18 mouse cellular contexts compared by ENCODE assay signal in the genomic region with DNA sequence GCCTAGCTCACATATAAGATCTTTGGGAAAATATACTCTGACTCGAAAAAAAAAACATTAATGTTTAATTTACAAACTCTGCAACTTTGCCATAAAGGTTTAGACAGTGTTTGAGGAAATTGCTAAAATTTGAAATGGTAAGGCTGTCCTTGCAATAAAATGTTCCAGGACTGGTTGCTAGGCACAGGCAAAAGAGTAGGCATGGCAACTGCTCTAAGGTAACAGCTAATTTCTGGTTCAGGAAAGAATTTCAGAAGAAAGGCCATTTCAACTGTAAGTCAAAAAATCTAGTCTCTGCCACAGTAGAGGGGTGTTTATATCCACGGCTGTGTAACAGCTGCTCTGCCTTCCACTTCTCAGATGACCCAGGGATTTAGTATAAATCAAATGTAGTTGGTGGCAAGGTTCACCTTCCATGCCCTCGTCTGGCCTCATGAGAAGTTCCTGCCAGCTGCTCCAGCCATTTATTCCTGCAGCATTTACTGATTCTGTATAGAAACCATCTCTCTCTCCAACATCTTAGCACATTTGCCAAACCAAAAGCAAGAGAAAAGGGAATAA.
DNase-seq lines count a peak whose midpoint lies in the region; ATAC-seq and TF ChIP-seq lines count a peak whose summit lies in the region.
"Had no signal": no experiment of that assay in that cellular context is flagged by ENCODE, and none has a peak within 500 bp of the region (broad histone marks: within the 10 kb centered on the region; RNA-seq: fewer than 3 reads in every experiment).

No protein-coding gene starts in this region.

- no peak overlapping the region for H3K9ac ChIP-seq in intestine, embryonic 14.5 days (ENCODE audit: low read length)
- H3K9ac ChIP-seq in intestine, embryonic 16.5 days (ENCODE audit: low read depth, low read length) = no peak overlapping the region
- H3K9ac ChIP-seq in midbrain, embryonic 11.5 days (ENCODE audit: low read length) = no peak overlapping the region
- no peak overlapping the region for H3K9ac ChIP-seq in midbrain, embryonic 14.5 days (replicated peaks; ENCODE audit: low read length)
- no peak overlapping the region for H3K9ac ChIP-seq in limb, embryonic 12.5 days (replicated peaks)
- H3K9ac ChIP-seq: forebrain, embryonic 15.5 days; hindbrain, embryonic 12.5 days had no signal

- H3ac ChIP-seq in myocyte (ENCODE audit: control insufficient read depth, insufficient read length) = no peak overlapping the region

- WGBS in intestine, embryonic 14.5 days = 32% methylated on average over 3 of the region's 3 CpGs
- WGBS in intestine, embryonic 16.5 days = 56% methylated on average over 3 of the region's 3 CpGs
- 58% methylated on average over 3 of the region's 3 CpGs for WGBS in midbrain, embryonic 11.5 days
- WGBS in midbrain, embryonic 14.5 days = 58% methylated on average over 3 of the region's 3 CpGs
- WGBS in limb, embryonic 12.5 days = 39% methylated on average over 3 of the region's 3 CpGs

- H3K9me3 ChIP-seq in intestine, embryonic 14.5 days (ENCODE audit: control insufficient read depth, low read length) = no peaks in the 10 kb centered on the region
- H3K9me3 ChIP-seq in intestine, embryonic 16.5 days (ENCODE audit: control insufficient read depth, low read length) = no peaks in the 10 kb centered on the region
- no peaks in the 10 kb centered on the region for H3K9me3 ChIP-seq in midbrain, embryonic 11.5 days (ENCODE audit: control insufficient read depth, low read length)
- no peaks in the 10 kb centered on the region for H3K9me3 ChIP-seq in midbrain, embryonic 14.5 days (ENCODE audit: control insufficient read depth, low read length)
- no peaks in the 10 kb centered on the region for H3K9me3 ChIP-seq in limb, embryonic 12.5 days
- H3K9me3 ChIP-seq: forebrain, embryonic 15.5 days; hindbrain, embryonic 12.5 days had no signal

- no peak overlapping the region for H3K4me3 ChIP-seq in intestine, embryonic 14.5 days (ENCODE audit: low read depth, low read length)
- H3K4me3 ChIP-seq in intestine, embryonic 16.5 days (ENCODE audit: low read length) = no peak overlapping the region
- no peak overlapping the region for H3K4me3 ChIP-seq in midbrain, embryonic 11.5 days (ENCODE audit: low read depth, low read length)
- H3K4me3 ChIP-seq in midbrain, embryonic 14.5 days (replicated peaks; ENCODE audit: low read depth, low read length) = no peak overlapping the region
- H3K4me3 ChIP-seq in limb, embryonic 12.5 days (replicated peaks) = no peak overlapping the region
- no peak overlapping the region for H3K4me3 ChIP-seq in myocyte
- H3K4me3 ChIP-seq: erythroblast, embryonic 14.5 days; forebrain, embryonic 15.5 days; hindbrain, embryonic 12.5 days had no signal

- H3K27me3 ChIP-seq in intestine, embryonic 14.5 days (replicated peaks; ENCODE audit: control insufficient read depth, insufficient read depth, low read length) = no peaks in the 10 kb centered on the region
- no peaks in the 10 kb centered on the region for H3K27me3 ChIP-seq in intestine, embryonic 16.5 days (replicated peaks; ENCODE audit: control insufficient read depth, insufficient read depth, low read length)
- H3K27me3 ChIP-seq in midbrain, embryonic 11.5 days (ENCODE audit: control insufficient read depth, insufficient read depth, low read length) = no peaks in the 10 kb centered on the region
- H3K27me3 ChIP-seq in midbrain, embryonic 14.5 days (ENCODE audit: control insufficient read depth, insufficient read depth, low read length) = peaks cover 6% of the 10 kb centered on the region; the same call in 1 of the 2 replicates
- H3K27me3 ChIP-seq in limb, embryonic 12.5 days = no peaks in the 10 kb centered on the region
- no peaks in the 10 kb centered on the region for H3K27me3 ChIP-seq in myocyte (ENCODE audit: control insufficient read depth, insufficient read depth, insufficient read length)
- H3K27me3 ChIP-seq: forebrain, embryonic 15.5 days; hindbrain, embryonic 12.5 days had no signal

- H3K79me2 ChIP-seq in myocyte (ENCODE audit: control insufficient read depth, insufficient read depth) = no peaks in the 10 kb centered on the region

- H3K4me2 ChIP-seq in intestine, embryonic 14.5 days (ENCODE audit: low read length) = no peak overlapping the region
- no peak overlapping the region for H3K4me2 ChIP-seq in intestine, embryonic 16.5 days (ENCODE audit: low read depth, low read length)
- no peak overlapping the region for H3K4me2 ChIP-seq in midbrain, embryonic 11.5 days
- no peak overlapping the region for H3K4me2 ChIP-seq in midbrain, embryonic 14.5 days (ENCODE audit: low read length)
- no peak overlapping the region for H3K4me2 ChIP-seq in limb, embryonic 12.5 days
- peak overlapping the region; percentile 61 for H3K4me2 ChIP-seq in myocyte (ENCODE audit: low read depth)
- H3K4me2 ChIP-seq: forebrain, embryonic 15.5 days; hindbrain, embryonic 12.5 days had no signal

- DNase-seq in intestine, embryonic 14.5 days (ENCODE audit: low spot score) = no peak
- DNase-seq in midbrain, embryonic 11.5 days (ENCODE audit: low spot score, missing footprints) = peak; percentile 80
- DNase-seq in midbrain, embryonic 14.5 days = no peak
- no peak for DNase-seq in frontal cortex, postnatal 14 days (ENCODE audit: low spot score in 2 of 2)
- DNase-seq: adrenal gland, postnatal 36 days; cerebellum, adult 9-10 months; gastrocnemius, postnatal 10 days; kidney, adult 2 months; left cerebral cortex, postnatal 4 days; lung, postnatal 10 days; right cerebral cortex, adult 18-20 months; thymus, postnatal 36 days had no signal

- no peak for ATAC-seq in intestine, embryonic 14.5 days (replicated peaks; ENCODE audit: low FRiP score, low TSS enrichment, low read depth)
- ATAC-seq in intestine, embryonic 16.5 days = no peak
- ATAC-seq in midbrain, embryonic 11.5 days (ENCODE audit: low FRiP score) = no peak
- no peak for ATAC-seq in midbrain, embryonic 14.5 days (ENCODE audit: low FRiP score, low TSS enrichment)
- no peak for ATAC-seq in limb, embryonic 12.5 days (ENCODE audit: insufficient number of reproducible peaks, insufficient read depth, low FRiP score, low TSS enrichment, low read depth)
- ATAC-seq: forebrain, embryonic 15.5 days had no signal

- peak overlapping the region; percentile 48 for H3K27ac ChIP-seq in intestine, embryonic 14.5 days (ENCODE audit: low read depth)
- no peak overlapping the region for H3K27ac ChIP-seq in intestine, embryonic 16.5 days (ENCODE audit: low read length)
- H3K27ac ChIP-seq in midbrain, embryonic 11.5 days (ENCODE audit: low read depth, low read length) = no peak overlapping the region
- no peak overlapping the region for H3K27ac ChIP-seq in midbrain, embryonic 14.5 days (replicated peaks; ENCODE audit: low read depth, low read length)
- 0 out of 2 replicates have a peak overlapping the region, but pooled peaks have one; percentile 18 for H3K27ac ChIP-seq in limb, embryonic 12.5 days
- H3K27ac ChIP-seq: forebrain, embryonic 15.5 days; hindbrain, embryonic 12.5 days had no signal

- H3K36me3 ChIP-seq in intestine, embryonic 14.5 days (ENCODE audit: control insufficient read depth, insufficient read depth, low read length) = no peaks in the 10 kb centered on the region
- no peaks in the 10 kb centered on the region for H3K36me3 ChIP-seq in intestine, embryonic 16.5 days (ENCODE audit: control insufficient read depth, insufficient read depth, low read length)
- H3K36me3 ChIP-seq in midbrain, embryonic 11.5 days (ENCODE audit: control insufficient read depth, insufficient read depth, low read length) = no peaks in the 10 kb centered on the region
- no peaks in the 10 kb centered on the region for H3K36me3 ChIP-seq in midbrain, embryonic 14.5 days (ENCODE audit: control insufficient read depth, insufficient read depth, low read length)
- H3K36me3 ChIP-seq in limb, embryonic 12.5 days = no peaks in the 10 kb centered on the region
- H3K36me3 ChIP-seq in myocyte (ENCODE audit: control insufficient read depth, insufficient read depth) = no peaks in the 10 kb centered on the region
- H3K36me3 ChIP-seq: forebrain, embryonic 15.5 days; hindbrain, embryonic 12.5 days had no signal

- peaks cover 11% of the 10 kb centered on the region; the same call in 1 of the 2 replicates for H3K4me1 ChIP-seq in intestine, embryonic 14.5 days (replicated peaks; ENCODE audit: control insufficient read depth, insufficient read depth, low read length)
- H3K4me1 ChIP-seq in intestine, embryonic 16.5 days (ENCODE audit: control insufficient read depth, insufficient read depth, low read length) = 0 out of 2 replicates have a peak, but pooled peaks cover 3% of the 10 kb centered on the region
- H3K4me1 ChIP-seq in midbrain, embryonic 11.5 days (ENCODE audit: control insufficient read depth, insufficient read depth, low read length) = no peaks in the 10 kb centered on the region; the same call in 1 of the 2 replicates
- no peaks in the 10 kb centered on the region for H3K4me1 ChIP-seq in midbrain, embryonic 14.5 days (ENCODE audit: control insufficient read depth, insufficient read depth, low read length)
- 0 out of 2 replicates have a peak, but pooled peaks cover 4% of the 10 kb centered on the region for H3K4me1 ChIP-seq in limb, embryonic 12.5 days (replicated peaks)
- H3K4me1 ChIP-seq: hindbrain, embryonic 12.5 days had no signal

- TF ChIP-seq POLR2A in myocyte (IDR thresholded peaks at IDR 0.05; ENCODE audit: insufficient read length, low read depth) = no peak

TF ChIP-seq in myocyte, 11 proteins besides CTCF, POLR2A, EP300 and RAD21:
- TF ChIP-seq SRF (IDR thresholded peaks at IDR 0.05; ENCODE audit: control insufficient read depth, insufficient read length, low read depth) (no peak), MYOG (IDR thresholded peaks at IDR 0.05; ENCODE audit: control insufficient read depth in 1 of 3, insufficient read depth in 1 of 3, insufficient read length in 2 of 3, low read depth in 2 of 3) (peak in 2 of 3 experiments; percentile 20 to 72), MYOD1 (IDR thresholded peaks at IDR 0.05; ENCODE audit: control insufficient read depth in 1 of 3, insufficient read length in 2 of 3, low read depth in 2 of 3) (peak; percentile 37 to 82 (median 76)), TCF12 (IDR thresholded peaks at IDR 0.05; ENCODE audit: insufficient read depth, poor library complexity, severe bottlenecking) (peak; percentile 45)

Comparison
In these comparisons a context has a peak if more than half of its experiments do, and no peak if none do; other contexts are left out.
1. H3K27ac ChIP-seq: peak in intestine, embryonic 14.5 days (single experiment) and limb, embryonic 12.5 days (single experiment); none in intestine, embryonic 16.5 days (single experiment), midbrain, embryonic 11.5 days (single experiment) and midbrain, embryonic 14.5 days (single experiment).